Mouse (Mus musculus) embryonic fibroblast, embryonic 13.5 days (primary cell): Measurements from ENCODE around the gene Lrrc8c.

Experiments
- CTCF ChIP-seq: IDR thresholded peaks from 2 replicates; pipeline ENCODE4 v1.5.1; 2011; ENCODE audit warnings: mild to moderate bottlenecking, control low read depth, low read length, moderate library complexity, borderline replicate concordance; ENCODE audit not compliant: insufficient read depth
- POLR2A ChIP-seq: IDR thresholded peaks from 2 replicates; pipeline ENCODE4 v1.6.1; 2011; ENCODE audit warnings: low read depth, mild to moderate bottlenecking, control low read depth, low read length, moderate library complexity

GRCm38 (mm10) chr5:105592396-105592795, 73.2 kb downstream of the Lrrc8c start:
- TF ChIP-seq CTCF (no peak), POLR2A (no peak)
